Mouse (Mus musculus): Measurements from ENCODE around the gene Slc22a1. TPM values are rescaled to one million over a fixed set of nuclear protein-coding genes. Genes with fewer than 3 reads are reported as not detected.

Slc22a1 gene
- polyA plus RNA-seq (2014; fragmentation: Nextera tagmentation; extraction: Ambion mirVana): 0.63 and 1.2 TPM in 2 replicates

GRCm38 (mm10) chr17:12675646-12676045, at the start of gene Slc22a1:
TSS of gene Slc22a1 (minus strand) at chr17:12675829.
- no peaks in the 10 kb centered on the region for H3K4me1 ChIP-seq (ENCODE audit: control insufficient read depth, insufficient read depth, low read length)
- H3K27me3 ChIP-seq (ENCODE audit: control insufficient read depth, insufficient read depth, low read length): no peaks in the 10 kb centered on the region
- H3K4me2 ChIP-seq (replicated peaks; ENCODE audit: low read depth, low read length): no peak within 1 kb of the TSS
- no peak within 1 kb of the TSS for H3K9ac ChIP-seq (ENCODE audit: low read depth, low read length)
- no peaks in the 10 kb centered on the region for H3K9me3 ChIP-seq (ENCODE audit: control insufficient read depth, low read length)
- H3K36me3 ChIP-seq (ENCODE audit: control insufficient read depth, insufficient read depth, low read length): no peaks in the 10 kb centered on the region
- no peak within 1 kb of the TSS for H3K4me3 ChIP-seq (ENCODE audit: low read length)
- ATAC-seq (ENCODE audit: low FRiP score, low TSS enrichment): no peak
- H3K27ac ChIP-seq (ENCODE audit: low read depth, low read length): no peak within 1 kb of the TSS
- WGBS: 73% methylated on average over 7 of the region's 7 CpGs

GRCm38 (mm10) chr17:12724767-12725744, 49.4 kb upstream of the Slc22a1 start:
- peaks cover 24% of the 10 kb centered on the region for H3K36me3 ChIP-seq (ENCODE audit: control insufficient read depth, insufficient read depth, low read length)
- H3K9me3 ChIP-seq (ENCODE audit: control insufficient read depth, low read length): no peaks in the 10 kb centered on the region
- no peak overlapping the region for H3K4me3 ChIP-seq (ENCODE audit: low read length)
- H3K4me1 ChIP-seq (ENCODE audit: control insufficient read depth, insufficient read depth, low read length): peaks cover 41% of the 10 kb centered on the region
- peak overlapping the region; percentile 91 for H3K27ac ChIP-seq (ENCODE audit: low read depth, low read length)
- peak; percentile 72 for ATAC-seq (ENCODE audit: low FRiP score, low TSS enrichment)
- no peak overlapping the region for H3K9ac ChIP-seq (ENCODE audit: low read depth, low read length)
- no peaks in the 10 kb centered on the region for H3K27me3 ChIP-seq (ENCODE audit: control insufficient read depth, insufficient read depth, low read length)
- H3K4me2 ChIP-seq (replicated peaks; ENCODE audit: low read depth, low read length): no peak overlapping the region
- WGBS: 40% methylated on average over 6 of the region's 6 CpGs

GRCm38 (mm10) chr17:12723986-12724766, 48.5 kb upstream of the Slc22a1 start:
- Histone ChIP-seq H3K36me3 (ENCODE audit: control insufficient read depth, insufficient read depth, low read length) (peaks cover 24% of the 10 kb centered on the region; the same call in 1 of the 2 replicates), H3K4me2 (replicated peaks; ENCODE audit: low read depth, low read length) (no peak overlapping the region), H3K27me3 (ENCODE audit: control insufficient read depth, insufficient read depth, low read length) (no peaks in the 10 kb centered on the region), H3K9ac (ENCODE audit: low read depth, low read length) (no peak overlapping the region), H3K4me1 (ENCODE audit: control insufficient read depth, insufficient read depth, low read length) (peaks cover 41% of the 10 kb centered on the region), H3K27ac (ENCODE audit: low read depth, low read length) (peak overlapping the region; percentile 91), H3K4me3 (ENCODE audit: low read length) (no peak overlapping the region), H3K9me3 (ENCODE audit: control insufficient read depth, low read length) (no peaks in the 10 kb centered on the region)
- 73% methylated on average over 5 of the region's 5 CpGs for WGBS
- ATAC-seq (ENCODE audit: low FRiP score, low TSS enrichment): no peak

- Histone ChIP-seq H3K27ac (ENCODE audit: low read depth, low read length) (peak overlapping the region; percentile 38; the same call in 1 of the 2 replicates), H3K4me1 (ENCODE audit: control insufficient read depth, insufficient read depth, low read length) (peaks cover 41% of the 10 kb centered on the region), H3K4me2 (replicated peaks; ENCODE audit: low read depth, low read length) (no peak overlapping the region), H3K27me3 (ENCODE audit: control insufficient read depth, insufficient read depth, low read length) (no peaks in the 10 kb centered on the region), H3K9ac (ENCODE audit: low read depth, low read length) (no peak overlapping the region), H3K4me3 (ENCODE audit: low read length) (no peak overlapping the region), H3K36me3 (ENCODE audit: control insufficient read depth, insufficient read depth, low read length) (peaks cover 34% of the 10 kb centered on the region), H3K9me3 (ENCODE audit: control insufficient read depth, low read length) (no peaks in the 10 kb centered on the region)
- 25% methylated on average over 8 of the region's 8 CpGs for WGBS
- peak; percentile 72 for ATAC-seq (ENCODE audit: low FRiP score, low TSS enrichment)
These were observed 47.0 kb upstream of the Slc22a1 start for GRCm38 (mm10) chr17:12722622-12723021.

- WGBS: 66% methylated on average over 5 of the region's 5 CpGs
- no peak for ATAC-seq (ENCODE audit: low FRiP score, low TSS enrichment)
- H3K4me2 ChIP-seq (replicated peaks; ENCODE audit: low read depth, low read length): no peak overlapping the region
- peaks cover 36% of the 10 kb centered on the region for H3K4me1 ChIP-seq (ENCODE audit: control insufficient read depth, insufficient read depth, low read length)
- peak overlapping the region; percentile 52; the same call in 1 of the 2 replicates for H3K27ac ChIP-seq (ENCODE audit: low read depth, low read length)
- peaks cover 45% of the 10 kb centered on the region for H3K36me3 ChIP-seq (ENCODE audit: control insufficient read depth, insufficient read depth, low read length)
- H3K27me3 ChIP-seq (ENCODE audit: control insufficient read depth, insufficient read depth, low read length): no peaks in the 10 kb centered on the region
- no peak overlapping the region for H3K4me3 ChIP-seq (ENCODE audit: low read length)
- H3K9me3 ChIP-seq (ENCODE audit: control insufficient read depth, low read length): no peaks in the 10 kb centered on the region
- H3K9ac ChIP-seq (ENCODE audit: low read depth, low read length): no peak overlapping the region
These were observed 45.7 kb upstream of the Slc22a1 start for GRCm38 (mm10) chr17:12721118-12721886.

GRCm38 (mm10) chr17:12718251-12718650, 42.6 kb upstream of the Slc22a1 start:
- Histone ChIP-seq H3K9ac (ENCODE audit: low read depth, low read length) (no peak overlapping the region), H3K4me2 (replicated peaks; ENCODE audit: low read depth, low read length) (no peak overlapping the region), H3K4me3 (ENCODE audit: low read length) (no peak overlapping the region), H3K9me3 (ENCODE audit: control insufficient read depth, low read length) (no peaks in the 10 kb centered on the region), H3K36me3 (ENCODE audit: control insufficient read depth, insufficient read depth, low read length) (peaks cover 69% of the 10 kb centered on the region), H3K4me1 (ENCODE audit: control insufficient read depth, insufficient read depth, low read length) (peaks cover 10% of the 10 kb centered on the region; the same call in 1 of the 2 replicates), H3K27ac (ENCODE audit: low read depth, low read length) (no peak overlapping the region), H3K27me3 (ENCODE audit: control insufficient read depth, insufficient read depth, low read length) (no peaks in the 10 kb centered on the region)
- 65% methylated on average over 7 of the region's 7 CpGs for WGBS
- no peak for ATAC-seq (ENCODE audit: low FRiP score, low TSS enrichment)

GRCm38 (mm10) chr17:12717445-12717844, 41.8 kb upstream of the Slc22a1 start:
- Histone ChIP-seq H3K4me3 (ENCODE audit: low read length) (no peak overlapping the region), H3K9ac (ENCODE audit: low read depth, low read length) (no peak overlapping the region), H3K9me3 (ENCODE audit: control insufficient read depth, low read length) (no peaks in the 10 kb centered on the region), H3K4me1 (ENCODE audit: control insufficient read depth, insufficient read depth, low read length) (peaks cover 2% of the 10 kb centered on the region; the same call in 1 of the 2 replicates), H3K36me3 (ENCODE audit: control insufficient read depth, insufficient read depth, low read length) (peaks cover 72% of the 10 kb centered on the region), H3K27ac (ENCODE audit: low read depth, low read length) (no peak overlapping the region), H3K27me3 (ENCODE audit: control insufficient read depth, insufficient read depth, low read length) (no peaks in the 10 kb centered on the region), H3K4me2 (replicated peaks; ENCODE audit: low read depth, low read length) (no peak overlapping the region)
- WGBS: 58% methylated on average over 4 of the region's 4 CpGs
- ATAC-seq (ENCODE audit: low FRiP score, low TSS enrichment): no peak

- Histone ChIP-seq H3K36me3 (ENCODE audit: control insufficient read depth, insufficient read depth, low read length) (peaks cover 81% of the 10 kb centered on the region), H3K9me3 (ENCODE audit: control insufficient read depth, low read length) (no peaks in the 10 kb centered on the region), H3K27ac (ENCODE audit: low read depth, low read length) (no peak overlapping the region), H3K4me1 (ENCODE audit: control insufficient read depth, insufficient read depth, low read length) (no peaks in the 10 kb centered on the region), H3K4me2 (replicated peaks; ENCODE audit: low read depth, low read length) (no peak overlapping the region), H3K9ac (ENCODE audit: low read depth, low read length) (no peak overlapping the region), H3K4me3 (ENCODE audit: low read length) (no peak overlapping the region), H3K27me3 (ENCODE audit: control insufficient read depth, insufficient read depth, low read length) (no peaks in the 10 kb centered on the region)
- 76% methylated on average over 1 of the region's 1 CpGs for WGBS
- no peak for ATAC-seq (ENCODE audit: low FRiP score, low TSS enrichment)
These were observed 39.4 kb upstream of the Slc22a1 start for GRCm38 (mm10) chr17:12715032-12715431.

Measured in kidney, embryonic 14.5 days (tissue).